Mouse (Mus musculus): ENCODE results near the gene Bnipl.

DNA sequence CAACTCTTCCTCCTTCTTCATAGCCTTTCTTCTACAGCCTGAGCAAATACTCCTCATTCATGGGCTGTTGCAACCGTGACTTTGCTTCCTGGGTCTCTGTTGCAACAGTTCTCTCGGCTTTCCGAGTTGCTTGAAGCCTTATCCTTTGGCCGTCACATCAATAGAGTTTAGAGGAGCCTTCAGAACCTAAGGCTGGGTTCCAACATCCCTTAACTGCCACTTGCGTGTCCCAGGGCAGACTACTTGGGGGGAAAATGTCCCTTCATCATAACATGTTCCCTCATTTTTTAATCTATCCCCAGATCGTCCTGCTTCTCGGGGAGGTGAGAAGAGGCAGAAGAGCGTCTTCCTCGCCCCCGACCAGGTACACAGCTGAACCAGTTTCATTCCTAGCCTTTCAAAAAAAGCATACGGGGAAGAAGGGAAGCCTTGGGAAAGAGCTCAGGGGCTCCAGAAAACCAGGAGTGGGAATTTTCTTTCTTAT is 31.4 kb upstream of the Bnipl start:
- TF ChIP-seq EP300 (IDR thresholded peaks at IDR 0.05; ENCODE audit: insufficient read depth, low read depth, low read length) (no peak), CTCF (IDR thresholded peaks at IDR 0.05; ENCODE audit: low read depth, low read length) (no peak)
